Mouse (Mus musculus): Measurements from ENCODE around the gene Ptrh2.

GRCm38 (mm10) chr11:86662986-86663895 is 20.5 kb upstream of the Ptrh2 start:
- TF ChIP-seq CTCF (IDR thresholded peaks at IDR 0.05; ENCODE audit: low read depth, low read length) (no peak), POLR2A (IDR thresholded peaks at IDR 0.05; ENCODE audit: insufficient read depth, low read length) (no peak), EP300 (IDR thresholded peaks at IDR 0.05; ENCODE audit: insufficient read depth, low read depth, low read length) (no peak)
